Mouse (Mus musculus) G1E (cell line): ENCODE data around the gene Pex11b.

Experiments
- CTCF ChIP-seq: IDR thresholded peaks from 2 replicates; pipeline ENCODE4 v1.5.1; 2012; ENCODE audit warnings: low read depth, low read length, inconsistent platforms, mixed read lengths
- GATA1 ChIP-seq: IDR thresholded peaks from 2 replicates; pipeline ENCODE4 v1.6.1; 2012; ENCODE audit warnings: borderline replicate concordance, low read length, inconsistent platforms, mixed read lengths
- POLR2AphosphoS5 ChIP-seq: IDR thresholded peaks from 2 replicates; pipeline ENCODE4 v1.6.1; 2012; ENCODE audit warnings: low read depth, low read length, inconsistent platforms; ENCODE audit not compliant: insufficient replicate concordance
- TAL1 ChIP-seq: conservative IDR thresholded peaks from 2 replicates; pipeline ENCODE4 v1.6.1; 2012; ENCODE audit warnings: low read depth, low read length, inconsistent platforms, mixed read lengths

GRCm38 (mm10) chr3:96645018-96645649 is 10.0 kb downstream of the Pex11b start, which contains the start of gene Itga10:
- TF ChIP-seq CTCF (peak; percentile 22; the same call in 1 of the 2 replicates), POLR2AphosphoS5 (no peak), GATA1 (no peak), TAL1 (no peak)
